14 mouse cellular contexts compared by ENCODE assay signal in the genomic region with DNA sequence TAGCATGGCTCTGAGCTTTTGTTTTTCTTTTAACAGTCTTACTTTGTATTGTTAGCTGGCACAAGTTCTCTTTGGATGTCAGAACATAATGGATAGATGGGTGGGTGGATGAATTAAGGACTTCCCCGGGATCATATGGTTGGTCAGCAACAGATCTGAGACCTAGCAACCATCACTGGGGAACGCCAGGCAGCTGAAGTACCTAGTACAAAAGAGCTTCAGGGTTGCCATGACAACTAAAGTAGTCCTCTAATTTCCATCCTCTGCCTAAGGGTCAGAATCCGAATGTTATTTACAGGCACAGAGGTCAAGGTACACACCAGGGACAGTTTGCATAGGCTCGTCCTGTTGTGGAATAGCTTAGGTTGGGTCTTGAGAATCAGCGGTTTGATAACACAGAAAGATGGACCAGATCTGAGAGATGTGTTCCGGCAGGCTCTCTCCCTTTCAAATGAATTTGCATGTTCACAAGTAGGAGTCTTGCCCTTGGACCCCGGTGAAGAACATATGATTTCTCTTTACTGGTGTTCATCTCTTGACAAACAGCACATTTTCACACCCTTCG. TPM values are rescaled to one million over a fixed set of nuclear protein-coding genes. Genes with fewer than 3 reads are reported as not detected.
A peak's percentile ranks its signal among the peaks of the same experiment; 100 is the strongest.
DNase-seq lines count a peak whose midpoint lies in the region; ATAC-seq lines count a peak whose summit lies in the region.
"Had no signal": no experiment of that assay in that cellular context is flagged by ENCODE, and none has a peak within 500 bp of the region (broad histone marks: within the 10 kb centered on the region; RNA-seq: fewer than 3 reads in every experiment).

No protein-coding gene starts in this region.

- H3K4me1 ChIP-seq in forebrain, embryonic 10.5 days = peaks cover 19% of the 10 kb centered on the region
- peaks cover 11% of the 10 kb centered on the region for H3K4me1 ChIP-seq in forebrain, embryonic 13.5 days
- peaks cover 13% of the 10 kb centered on the region; the same call in 1 of the 2 replicates for H3K4me1 ChIP-seq in neural tube, embryonic 13.5 days (replicated peaks)
- H3K4me1 ChIP-seq: intestine, embryonic 15.5 days; limb, embryonic 13.5 days; megakaryocyte, embryonic 14.5 days had no signal

- no peaks in the 10 kb centered on the region for H3K27me3 ChIP-seq in forebrain, embryonic 10.5 days (ENCODE audit: poor library complexity, severe bottlenecking)
- H3K27me3 ChIP-seq in forebrain, embryonic 13.5 days = no peaks in the 10 kb centered on the region
- H3K27me3 ChIP-seq in neural tube, embryonic 13.5 days = peaks cover 8% of the 10 kb centered on the region; the same call in 1 of the 2 replicates
- H3K27me3 ChIP-seq: intestine, embryonic 15.5 days; limb, embryonic 13.5 days had no signal

- H3K9me3 ChIP-seq in forebrain, embryonic 10.5 days = no peaks in the 10 kb centered on the region
- no peaks in the 10 kb centered on the region for H3K9me3 ChIP-seq in forebrain, embryonic 13.5 days (replicated peaks)
- no peaks in the 10 kb centered on the region for H3K9me3 ChIP-seq in neural tube, embryonic 13.5 days
- H3K9me3 ChIP-seq: intestine, embryonic 15.5 days; limb, embryonic 13.5 days; megakaryocyte, embryonic 14.5 days had no signal

- ATAC-seq in forebrain, embryonic 13.5 days = no peak
- ATAC-seq in neural tube, embryonic 13.5 days (ENCODE audit: low read depth) = peak; percentile 81
- ATAC-seq: intestine, embryonic 15.5 days had no signal

- no peak overlapping the region for H3K27ac ChIP-seq in forebrain, embryonic 10.5 days
- H3K27ac ChIP-seq in forebrain, embryonic 13.5 days = no peak overlapping the region
- H3K27ac ChIP-seq in neural tube, embryonic 13.5 days (replicated peaks) = no peak overlapping the region
- H3K27ac ChIP-seq: intestine, embryonic 15.5 days; limb, embryonic 13.5 days had no signal

- H3K4me2 ChIP-seq in forebrain, embryonic 13.5 days = no peak overlapping the region
- H3K4me2 ChIP-seq in neural tube, embryonic 13.5 days = no peak overlapping the region
- H3K4me2 ChIP-seq: intestine, embryonic 15.5 days; limb, embryonic 13.5 days had no signal

- 57% methylated on average over 8 of the region's 8 CpGs for WGBS in forebrain, embryonic 10.5 days
- WGBS in forebrain, embryonic 13.5 days = 41% methylated on average over 8 of the region's 8 CpGs
- WGBS in neural tube, embryonic 13.5 days = 24% methylated on average over 8 of the region's 8 CpGs

- peak; percentile 29 for DNase-seq in forebrain, embryonic 10.5 days (ENCODE audit: extremely low spot score, low spot score)
- DNase-seq in embryo, embryonic 11 days = peak; percentile 74
- peak; percentile 82 for DNase-seq in mesoderm, embryonic 11.5 days (ENCODE audit: low read depth, low spot score)
- no peak for DNase-seq in urinary bladder, adult 2 months (ENCODE audit: low spot score)
- DNase-seq in cerebellum, adult 18-20 months = no peak
- DNase-seq in thymus, postnatal 0 days (ENCODE audit: low spot score) = no peak
- DNase-seq: cerebellum, adult 11-12 months; kidney, postnatal 25 days; lung, adult 2 months had no signal

- no peaks in the 10 kb centered on the region for H3K36me3 ChIP-seq in forebrain, embryonic 10.5 days (replicated peaks)
- H3K36me3 ChIP-seq in forebrain, embryonic 13.5 days (ENCODE audit: poor library complexity, severe bottlenecking) = no peaks in the 10 kb centered on the region
- H3K36me3 ChIP-seq in neural tube, embryonic 13.5 days = no peaks in the 10 kb centered on the region
- H3K36me3 ChIP-seq: intestine, embryonic 15.5 days; limb, embryonic 13.5 days had no signal

- H3K9ac ChIP-seq in forebrain, embryonic 13.5 days = no peak overlapping the region
- no peak overlapping the region for H3K9ac ChIP-seq in neural tube, embryonic 13.5 days
- H3K9ac ChIP-seq: intestine, embryonic 15.5 days; limb, embryonic 13.5 days had no signal

- no peak overlapping the region for H3K4me3 ChIP-seq in forebrain, embryonic 10.5 days
- no peak overlapping the region for H3K4me3 ChIP-seq in forebrain, embryonic 13.5 days
- H3K4me3 ChIP-seq in neural tube, embryonic 13.5 days = no peak overlapping the region
- H3K4me3 ChIP-seq: intestine, embryonic 15.5 days; limb, embryonic 13.5 days; megakaryocyte, embryonic 14.5 days had no signal

RNA-seq across cellular contexts. Expression of gene Tmem266, which starts 28.6 kb away (rescaled TPM):
- polyA plus RNA-seq in forebrain, embryonic 10.5 days (2016; fragmentation: Nextera tagmentation; extraction: Ambion mirVana) = 0.21 and 0.72 TPM in 2 replicates
- 1.0 TPM in 2 replicates for polyA plus RNA-seq in forebrain, embryonic 13.5 days (2015; fragmentation: Nextera tagmentation; extraction: Ambion mirVana)
- 2.2 and 4.2 TPM in 2 replicates for polyA plus RNA-seq in neural tube, embryonic 13.5 days (2015; fragmentation: Nextera tagmentation; extraction: Ambion mirVana)
- polyA plus RNA-seq in urinary bladder, adult 2 months (2012; rRNA removed) = 0.40 and 0.44 TPM in 2 replicates
- 0.13 TPM in 1 of 2 replicates, not detected in the other for polyA plus RNA-seq in thymus, postnatal 0 days (2015; fragmentation: Nextera tagmentation; extraction: Ambion mirVana)

RNA-seq across cellular contexts. Expression of gene Nrg4, which starts 28.7 kb away (rescaled TPM):
- 0.73 and 1.1 TPM in 2 replicates for polyA plus RNA-seq in forebrain, embryonic 10.5 days (2016; fragmentation: Nextera tagmentation; extraction: Ambion mirVana)
- 0.93 and 1.1 TPM in 2 replicates for polyA plus RNA-seq in forebrain, embryonic 13.5 days (2015; fragmentation: Nextera tagmentation; extraction: Ambion mirVana)
- polyA plus RNA-seq in neural tube, embryonic 13.5 days (2015; fragmentation: Nextera tagmentation; extraction: Ambion mirVana) = 1.1 and 2.1 TPM in 2 replicates
- 1.9 and 2.8 TPM in 2 replicates for polyA plus RNA-seq in urinary bladder, adult 2 months (2012; rRNA removed)
- polyA plus RNA-seq in thymus, postnatal 0 days (2015; fragmentation: Nextera tagmentation; extraction: Ambion mirVana) = 1.6 and 1.7 TPM in 2 replicates

Comparison
In these comparisons a context has a peak if more than half of its experiments do, and no peak if none do; other contexts are left out.
1. DNase-seq: peak in forebrain, embryonic 10.5 days (single experiment), embryo, embryonic 11 days (single experiment) and mesoderm, embryonic 11.5 days (single experiment); none in urinary bladder, adult 2 months (single experiment), cerebellum, adult 18-20 months (0 of 2) and thymus, postnatal 0 days (single experiment).